Mouse (Mus musculus) gastrocnemius, adult 2 months (tissue): Measurements from ENCODE around the gene Mdga2. TPM values are rescaled to one million over a fixed set of nuclear protein-coding genes. Genes with fewer than 3 reads are reported as not detected.

ENCODE experiments used
- DNase-seq: peaks from one replicate; pipeline ENCODE4 v3.0.0; 2022
- H3K27ac ChIP-seq: fragments of 200-600 bp; 2 replicates; pipeline ENCODE4 v1.8.1; 2022; ENCODE audit warnings: mild to moderate bottlenecking
- H3K4me3 ChIP-seq: fragments of 200-600 bp; 2 replicates; pipeline ENCODE4 v1.8.1; 2022; ENCODE audit warnings: mild to moderate bottlenecking, moderate library complexity
- CTCF ChIP-seq: fragments of 200-600 bp; IDR thresholded peaks from 2 replicates; pipeline ENCODE4 v1.8.1; 2022; ENCODE audit warnings: antibody characterized with exemption, mild to moderate bottlenecking, moderate library complexity
- intact Hi-C: fragments of 180-260 bp; cut with DNase I; formaldehyde crosslinking; loops from one replicate; pipeline ENCODE4 v1.15.1; 2025
- total RNA-seq, 2 experiments: library from RNA; stranded (reverse); gene quantifications; 2 replicates each; pipeline ENCODE4 v1.2.3; 2021

Mdga2 gene
- total RNA-seq, 2 experiments from 2014 or later = 0.08 TPM; not detected in 1

DNA sequence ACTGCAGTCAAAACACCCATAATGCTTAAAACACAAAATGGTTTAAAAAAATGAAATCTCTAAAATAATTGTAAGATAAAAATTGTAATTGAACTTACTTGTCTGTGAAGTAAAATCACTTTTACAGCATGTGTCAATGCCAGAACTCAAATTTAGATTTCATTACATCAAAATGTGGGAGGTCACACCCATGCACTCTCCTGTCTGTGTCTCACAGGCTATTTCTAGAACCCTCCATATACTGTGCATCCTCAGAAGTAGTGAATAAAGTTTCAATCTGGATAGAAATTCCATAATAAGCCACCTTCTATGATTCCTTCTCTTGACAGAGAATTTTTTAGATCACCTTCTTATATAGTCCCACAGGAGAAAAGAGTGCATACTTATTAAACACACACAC, 466.7 kb downstream of the Mdga2 start:
- H3K4me3 ChIP-seq = no peak overlapping the region
- intact Hi-C loops = no loop called here
- no peak for DNase-seq
- no peak for TF ChIP-seq CTCF
- H3K27ac ChIP-seq = no peak overlapping the region

DNA sequence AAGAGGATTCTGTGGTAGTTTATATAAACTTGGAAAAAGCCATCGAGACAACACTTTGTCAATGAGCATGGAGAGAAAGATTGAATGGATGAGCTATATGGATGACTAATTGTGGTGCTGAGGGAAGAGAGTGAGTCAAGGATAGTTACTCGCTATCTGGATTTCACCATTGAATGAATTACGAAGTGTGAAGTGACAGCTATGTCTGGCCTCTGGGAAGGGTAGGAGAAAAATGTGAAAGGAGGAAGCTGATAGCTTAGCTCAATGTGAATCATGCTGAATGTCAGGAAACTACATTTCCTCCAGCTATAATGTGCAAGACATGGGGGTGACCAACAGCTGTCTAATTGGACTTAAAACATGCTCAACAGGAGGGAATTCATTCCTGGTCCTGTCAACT, 487.8 kb downstream of the Mdga2 start:
- Histone ChIP-seq H3K4me3 (no peak overlapping the region), H3K27ac (no peak overlapping the region)
- intact Hi-C loops = no loop called here
- TF ChIP-seq CTCF = no peak
- DNase-seq = no peak

DNA sequence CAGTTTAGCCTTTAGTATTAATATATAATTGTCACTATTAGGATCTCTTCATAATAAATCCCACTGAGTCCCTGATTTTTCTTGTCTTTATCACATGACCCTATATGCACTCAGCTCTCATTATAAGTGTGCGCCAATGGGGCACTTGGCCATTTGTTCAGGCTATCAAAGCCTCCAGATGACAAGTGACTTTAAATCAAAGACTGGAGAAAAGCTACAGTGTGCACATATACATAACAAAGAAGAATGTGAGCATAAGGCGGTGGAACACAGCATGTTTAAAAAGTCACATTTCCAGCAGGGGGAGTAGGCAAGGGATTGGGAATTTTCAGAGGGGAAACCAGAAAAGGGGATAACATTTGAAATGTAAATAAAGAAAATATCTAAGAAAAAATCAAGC, 497.9 kb downstream of the Mdga2 start:
- no peak overlapping the region for H3K4me3 ChIP-seq
- TF ChIP-seq CTCF = no peak
- intact Hi-C loops = no loop called here
- no peak for DNase-seq
- H3K27ac ChIP-seq = no peak overlapping the region

DNA sequence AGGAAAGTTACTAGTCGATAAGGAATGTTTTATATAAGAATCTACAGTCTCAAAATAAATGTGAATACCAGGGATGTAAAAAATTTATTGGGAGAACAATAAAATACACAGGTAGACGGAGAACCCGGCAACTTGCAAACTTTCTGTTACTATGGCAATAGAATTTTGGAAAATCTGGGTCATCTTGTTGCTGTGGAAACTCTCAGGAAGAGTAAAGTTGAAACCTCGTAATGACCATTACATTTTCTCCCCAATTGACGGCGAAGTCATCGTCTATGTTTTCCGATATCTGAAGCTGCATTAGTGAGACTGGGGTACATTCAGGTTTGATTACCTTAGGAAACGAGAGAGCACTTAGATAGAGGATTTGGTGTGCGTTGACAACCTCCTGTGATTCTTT, 514.0 kb downstream of the Mdga2 start:
- Histone ChIP-seq H3K4me3 (no peak overlapping the region), H3K27ac (no peak overlapping the region)
- intact Hi-C loops = no loop called here
- no peak for DNase-seq
- no peak for TF ChIP-seq CTCF

DNA sequence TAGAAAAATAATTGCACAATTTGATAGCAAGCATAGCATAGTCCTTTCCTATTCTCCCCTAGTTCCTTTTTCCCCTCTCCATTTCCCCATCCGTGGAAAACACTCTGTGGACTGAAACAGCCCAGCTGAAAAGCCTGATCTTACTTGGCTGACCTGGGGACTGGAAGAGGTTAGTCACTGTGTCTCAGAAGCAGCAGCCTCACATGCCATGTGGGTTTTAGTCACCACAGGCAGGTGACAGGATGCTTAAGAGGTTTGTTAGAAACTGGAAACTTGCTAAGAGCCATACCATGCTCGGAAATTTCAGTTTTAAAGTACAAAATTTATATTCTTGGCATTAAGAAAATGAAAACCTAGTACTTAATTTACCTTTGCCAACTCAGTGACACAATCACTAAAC, 514.9 kb downstream of the Mdga2 start:
- no peak for DNase-seq
- Histone ChIP-seq H3K27ac (no peak overlapping the region), H3K4me3 (no peak overlapping the region)
- intact Hi-C loops = no loop called here
- no peak for TF ChIP-seq CTCF

DNA sequence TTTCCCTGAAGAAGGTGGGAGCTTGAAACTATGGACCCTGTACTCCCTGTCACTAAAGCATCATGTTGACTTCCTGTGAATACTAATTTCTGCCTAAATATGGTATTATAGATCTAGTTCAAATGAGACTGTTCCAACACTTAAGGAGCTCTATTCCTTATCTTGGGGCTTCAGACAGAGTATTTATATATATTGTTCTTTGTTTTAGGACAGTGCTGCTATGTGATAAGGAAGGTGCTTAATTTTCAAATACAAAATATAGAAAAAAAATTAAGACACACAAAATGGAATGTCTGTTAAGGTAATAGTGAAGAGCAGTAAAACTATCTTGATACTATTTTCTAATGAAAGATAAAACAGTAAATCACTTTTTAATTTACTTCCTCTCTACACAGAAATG, 517.3 kb downstream of the Mdga2 start:
- H3K27ac ChIP-seq = no peak overlapping the region
- DNase-seq = no peak
- no peak for TF ChIP-seq CTCF
- intact Hi-C loops = no loop called here
- H3K4me3 ChIP-seq = no peak overlapping the region

DNA sequence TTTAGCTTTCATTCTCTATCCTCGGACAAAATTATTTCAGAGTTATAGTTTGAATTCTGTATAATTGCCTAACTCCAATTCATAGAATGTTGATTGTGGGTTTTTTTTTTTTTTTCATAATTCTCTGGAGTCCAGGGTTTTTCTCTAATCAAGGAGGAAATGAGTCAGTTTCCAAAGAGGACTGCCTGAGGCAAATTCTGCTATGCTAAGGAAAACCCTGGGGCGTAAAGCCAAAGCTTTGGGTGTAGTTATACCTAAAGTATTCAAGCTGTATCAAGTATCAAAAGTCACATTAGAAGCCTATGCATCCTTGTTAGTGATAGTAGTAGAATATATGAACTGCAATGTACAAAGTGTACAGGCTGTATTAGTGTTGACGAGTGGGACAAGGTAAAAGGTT, 519.6 kb downstream of the Mdga2 start:
- Histone ChIP-seq H3K27ac (no peak overlapping the region), H3K4me3 (no peak overlapping the region)
- intact Hi-C loops = no loop called here
- DNase-seq = no peak
- no peak for TF ChIP-seq CTCF

DNA sequence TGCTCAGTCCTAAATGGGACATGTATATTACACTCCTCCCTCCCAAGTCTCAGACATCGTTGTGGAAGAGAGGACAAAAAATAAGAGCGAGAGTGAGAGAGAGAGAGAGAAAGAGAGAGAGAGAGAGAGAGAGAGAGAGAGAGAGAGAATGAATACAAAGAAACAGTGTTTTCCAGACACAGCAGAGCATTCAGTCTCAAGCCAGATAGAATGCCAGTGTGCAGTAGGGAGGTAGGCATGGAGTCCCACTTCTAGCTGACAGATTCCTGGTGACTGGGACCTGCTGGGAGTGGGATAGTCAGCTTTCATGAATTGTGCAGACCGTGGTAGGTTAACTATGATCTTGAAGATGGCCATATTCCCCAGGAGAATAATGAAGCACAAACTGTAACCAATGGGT, 542.8 kb downstream of the Mdga2 start:
- H3K4me3 ChIP-seq = no peak overlapping the region
- TF ChIP-seq CTCF = no peak
- intact Hi-C loops = no loop called here
- DNase-seq = no peak
- H3K27ac ChIP-seq = no peak overlapping the region

DNA sequence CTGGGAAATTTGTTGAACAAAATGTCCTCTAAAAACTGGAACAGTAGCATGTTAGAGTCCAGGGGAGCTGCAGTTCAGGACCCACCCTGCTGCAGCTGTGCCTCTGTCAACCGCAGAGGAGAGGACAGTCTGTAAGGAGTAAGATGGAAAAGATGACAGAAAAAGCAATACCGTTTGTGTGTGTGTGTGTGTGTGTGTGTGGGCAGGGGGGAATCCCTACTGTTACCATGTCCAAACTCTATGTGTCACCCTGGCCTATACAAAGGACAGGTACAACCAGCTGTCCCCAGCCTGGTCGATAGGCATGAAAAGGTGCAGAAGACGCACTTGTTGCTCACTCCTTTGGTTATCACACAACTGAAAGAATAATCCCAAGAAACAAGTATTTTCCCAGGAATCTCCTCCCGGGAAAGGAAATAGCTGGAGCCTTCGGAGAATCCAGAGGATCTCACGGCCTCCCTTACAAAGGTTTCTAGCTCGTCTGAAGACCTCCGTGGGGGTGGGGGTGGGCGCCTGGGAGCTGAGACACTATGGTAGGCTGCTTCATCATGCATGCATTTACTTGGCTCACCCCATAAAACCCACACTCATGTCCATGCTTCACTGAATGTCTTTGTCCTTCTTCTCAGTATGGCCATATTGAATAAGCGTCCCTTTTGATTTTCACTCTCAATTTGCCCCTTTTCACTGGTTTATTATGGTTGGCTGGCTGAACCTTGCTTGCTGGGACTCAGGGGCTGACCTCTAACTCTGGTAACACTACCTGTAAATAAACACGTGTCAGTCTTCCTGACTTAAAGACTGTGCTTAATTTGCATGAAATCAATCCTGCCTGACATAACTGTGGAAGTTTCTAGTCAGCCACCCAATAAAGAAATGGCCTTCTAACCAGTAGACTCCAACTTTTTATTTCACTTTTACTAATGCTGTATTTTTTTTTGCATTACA, 573.5 kb downstream of the Mdga2 start:
- TF ChIP-seq CTCF = no peak
- intact Hi-C loops = no loop called here
- H3K27ac ChIP-seq = no peak overlapping the region
- DNase-seq = no peak
- no peak overlapping the region for H3K4me3 ChIP-seq

DNA sequence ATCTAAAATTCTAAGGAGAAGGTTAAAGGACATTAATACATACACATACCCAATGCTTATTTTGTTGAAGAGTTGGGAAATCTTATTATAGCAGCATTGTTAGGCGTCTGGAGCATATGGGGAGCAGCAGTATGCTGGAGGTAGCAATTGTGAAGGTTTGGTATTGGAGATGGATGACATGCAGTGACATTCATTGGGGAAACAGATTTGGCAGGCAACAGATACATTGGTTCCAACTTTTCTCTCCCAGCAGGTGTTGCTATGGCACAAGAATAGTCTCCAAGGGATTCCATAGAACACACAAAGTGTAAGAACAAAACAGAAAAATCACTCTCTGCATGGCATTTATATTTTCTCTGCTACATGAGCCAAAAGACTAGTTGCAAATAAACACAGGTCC, 581.9 kb downstream of the Mdga2 start:
- H3K4me3 ChIP-seq = no peak overlapping the region
- H3K27ac ChIP-seq = no peak overlapping the region
- DNase-seq = no peak
- intact Hi-C loops = no loop called here
- TF ChIP-seq CTCF = no peak

DNA sequence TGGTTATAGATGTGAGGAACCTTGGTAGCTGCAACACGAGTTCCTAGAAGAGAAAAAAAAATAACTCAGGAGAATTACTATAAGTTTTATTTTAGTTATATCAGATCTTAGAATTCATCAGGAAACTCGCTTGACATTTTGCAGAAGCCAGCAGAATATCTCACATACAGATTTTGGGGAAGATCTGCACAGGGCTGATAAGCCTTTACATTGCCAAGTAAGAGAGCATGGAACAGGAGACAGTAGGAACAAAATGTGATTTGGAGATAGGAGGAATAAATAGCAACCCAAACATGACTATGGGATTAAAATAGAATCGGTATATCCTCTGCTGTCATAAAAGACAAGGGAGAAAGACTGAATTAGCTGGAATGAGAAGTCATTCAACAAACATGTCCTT, 602.4 kb downstream of the Mdga2 start:
- Histone ChIP-seq H3K4me3 (no peak overlapping the region), H3K27ac (no peak overlapping the region)
- no peak for DNase-seq
- no peak for TF ChIP-seq CTCF
- intact Hi-C loops = no loop called here

DNA sequence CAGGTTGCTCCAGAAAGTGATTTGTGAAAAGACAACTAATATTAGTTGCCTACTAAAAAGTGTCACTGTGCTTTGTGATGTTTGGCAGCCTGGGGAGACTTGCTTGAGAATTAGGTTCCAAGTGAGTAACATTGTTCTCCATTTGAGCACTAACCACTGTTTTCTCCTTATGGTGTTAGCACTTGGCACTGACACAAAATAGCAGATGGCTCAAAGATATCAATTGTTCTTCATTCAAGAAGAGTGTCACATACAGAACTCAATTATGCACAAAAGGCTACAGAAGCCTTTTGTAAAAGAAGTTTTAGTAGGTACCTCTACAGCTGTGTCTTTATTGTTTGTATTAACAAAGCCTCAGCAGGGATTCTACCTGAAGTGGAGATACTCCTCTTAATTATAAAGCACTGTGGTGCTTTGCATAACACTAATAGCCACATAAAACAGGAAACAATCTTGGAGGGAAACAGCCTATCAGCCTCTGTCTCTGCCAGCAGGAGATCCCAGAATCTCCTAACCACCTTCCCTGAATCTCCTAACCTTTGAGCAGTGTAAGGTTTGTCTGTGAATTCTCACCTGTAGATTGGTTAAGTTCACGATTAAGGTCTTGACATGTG, 630.6 kb downstream of the Mdga2 start:
- no peak overlapping the region for H3K27ac ChIP-seq
- no peak overlapping the region for H3K4me3 ChIP-seq
- TF ChIP-seq CTCF = no peak
- no peak for DNase-seq
- intact Hi-C loops = no loop called here

DNA sequence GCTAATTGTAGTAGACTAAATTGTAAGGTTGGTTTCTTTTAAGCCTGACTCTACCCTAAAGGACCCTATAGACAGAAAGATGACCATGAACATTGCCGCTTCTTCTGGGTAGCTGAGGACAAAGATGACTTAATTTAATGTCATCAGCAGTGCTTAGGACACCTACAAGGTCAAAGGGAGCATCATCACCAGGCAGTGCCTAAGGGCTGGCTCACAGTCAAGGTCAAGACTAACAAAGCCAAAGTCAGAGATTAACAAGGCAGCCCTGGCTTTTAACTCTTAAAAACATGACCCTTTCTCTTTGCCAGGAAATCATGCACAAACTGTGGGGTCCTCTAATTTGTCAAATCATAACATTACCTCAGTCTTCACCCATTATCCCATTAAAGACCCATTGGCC, 657.0 kb downstream of the Mdga2 start:
- Histone ChIP-seq H3K4me3 (no peak overlapping the region), H3K27ac (no peak overlapping the region)
- no peak for DNase-seq
- no peak for TF ChIP-seq CTCF
- intact Hi-C loops = no loop called here

DNA sequence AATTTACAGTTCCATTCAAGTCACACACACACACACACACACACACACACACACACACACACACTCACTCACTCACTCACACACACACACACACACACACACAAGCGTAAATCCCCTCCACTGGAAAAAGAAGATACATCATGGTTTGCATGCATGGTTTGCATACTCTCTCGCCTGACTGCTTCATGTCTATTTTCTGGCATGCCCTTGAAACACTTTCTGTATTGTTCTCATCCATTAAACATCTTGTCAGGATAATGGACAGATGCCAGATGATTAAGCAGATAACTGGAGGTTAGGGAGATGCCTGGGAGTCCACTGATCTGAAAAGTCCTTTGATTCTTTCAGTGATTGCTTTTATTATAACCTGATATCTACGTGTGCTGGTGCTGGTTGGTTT, 665.5 kb downstream of the Mdga2 start:
- DNase-seq = no peak
- H3K4me3 ChIP-seq = no peak overlapping the region
- intact Hi-C loops = no loop called here
- no peak for TF ChIP-seq CTCF
- H3K27ac ChIP-seq = no peak overlapping the region
